Mouse (Mus musculus) stomach, embryonic 16.5 days (tissue): ENCODE results near the gene Satb1. TPM values are rescaled to one million over a fixed set of nuclear protein-coding genes. Genes with fewer than 3 reads are reported as not detected.

Source experiments
- ATAC-seq: fragments of 200-750 bp; cut with Nextera tagmentation; 2 replicates; pipeline ENCODE4 v1.8.0; 2017; ENCODE audit warnings: moderate number of reproducible peaks, moderate TSS enrichment; ENCODE audit not compliant: insufficient read depth, low FRiP score
- H3K27ac ChIP-seq: fragments of 300-500 bp; sonication (generic); 2 replicates; pipeline ENCODE4 v1.5.1; 2014; ENCODE audit warnings: low read length
- H3K27me3 ChIP-seq: fragments of 300-500 bp; sonication (generic); 2 replicates; pipeline ENCODE4 v1.6.1; 2014; ENCODE audit warnings: low read length, control low read depth, mixed read lengths; ENCODE audit not compliant: control insufficient read depth, insufficient read depth
- H3K36me3 ChIP-seq: fragments of 300-500 bp; sonication (generic); 2 replicates; pipeline ENCODE4 v1.6.1; 2014; ENCODE audit warnings: low read length; ENCODE audit not compliant: control insufficient read depth, insufficient read depth
- H3K4me1 ChIP-seq: fragments of 300-500 bp; sonication (generic); 2 replicates; pipeline ENCODE4 v1.6.1; 2014; ENCODE audit warnings: low read length, control low read depth, mixed read lengths; ENCODE audit not compliant: control insufficient read depth, insufficient read depth
- H3K4me2 ChIP-seq: fragments of 300-500 bp; sonication (generic); 2 replicates; pipeline ENCODE4 v1.6.1; 2014; ENCODE audit warnings: low read depth, low read length, mixed read lengths
- H3K4me3 ChIP-seq: fragments of 300-500 bp; sonication (generic); replicated peaks from 2 replicates; pipeline ENCODE4 v1.5.1; 2014; ENCODE audit warnings: mild to moderate bottlenecking, low read length
- H3K9ac ChIP-seq: fragments of 300-500 bp; sonication (generic); 2 replicates; pipeline ENCODE4 v1.6.1; 2014; ENCODE audit warnings: low read length
- H3K9me3 ChIP-seq: fragments of 300-500 bp; sonication (generic); replicated peaks from 2 replicates; pipeline ENCODE4 v1.6.1; 2016; ENCODE audit warnings: low read length, control low read depth; ENCODE audit not compliant: control insufficient read depth
- WGBS: fragments of 180-500 bp; shearing (Covaris S2); extraction: QIAGEN DNeasy Blood & Tissue Kit; methylation state at CpG from one replicate; pipeline ENCODE4 v1.1.7; 2014; 5-methylcytosine and 5-hydroxymethylcytosine counted together
- polyA plus RNA-seq: library from polyadenylated mRNA; unstranded; fragments of >200 nt; fragmentation: Nextera tagmentation; extraction: Ambion mirVana; gene quantifications from 2 replicates; pipeline ENCODE4 v1.2.1, GENCODE M21; 2015

The Satb1 gene
- polyA plus RNA-seq, 1 experiment from 2014 or later: 5.0 TPM

DNA sequence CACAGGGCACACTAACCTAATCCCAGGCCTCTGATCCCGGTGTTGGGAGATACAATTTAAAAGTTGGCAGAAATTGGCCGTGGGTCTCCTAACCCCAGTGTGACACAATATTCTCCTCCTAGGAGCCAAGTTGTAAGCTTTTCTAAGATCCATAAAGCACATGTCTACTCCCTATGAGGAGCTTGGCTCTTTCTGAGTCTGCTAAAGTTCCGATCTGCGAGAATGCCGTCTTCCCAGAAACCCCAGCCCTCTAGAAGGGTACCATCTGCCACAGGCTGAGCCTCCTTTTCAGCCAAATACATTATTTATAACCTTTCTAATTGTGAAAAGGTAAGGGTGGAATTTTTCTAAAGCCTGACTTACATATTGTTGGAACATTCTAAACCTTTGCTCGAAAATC lies 43.3 kb downstream of the Satb1 start:
- Histone ChIP-seq H3K4me1 (peaks cover 10% of the 10 kb centered on the region; the same call in 1 of the 2 replicates), H3K36me3 (no peaks in the 10 kb centered on the region), H3K9ac (no peak overlapping the region), H3K4me2 (no peak overlapping the region), H3K4me3 (no peak overlapping the region), H3K9me3 (no peaks in the 10 kb centered on the region), H3K27ac (no peak overlapping the region), H3K27me3 (no peaks in the 10 kb centered on the region)
- no peak for ATAC-seq
- WGBS: 81% methylated on average over 6 of the region's 6 CpGs

GRCm38 (mm10) chr17:51789098-51789497 lies 44.0 kb downstream of the Satb1 start:
- Histone ChIP-seq H3K4me2 (no peak overlapping the region), H3K4me1 (peaks cover 10% of the 10 kb centered on the region; the same call in 1 of the 2 replicates), H3K36me3 (no peaks in the 10 kb centered on the region), H3K27me3 (no peaks in the 10 kb centered on the region), H3K9ac (no peak overlapping the region), H3K4me3 (no peak overlapping the region), H3K9me3 (no peaks in the 10 kb centered on the region), H3K27ac (no peak overlapping the region)
- WGBS: 95% methylated on average over 4 of the region's 4 CpGs
- no peak for ATAC-seq

DNA sequence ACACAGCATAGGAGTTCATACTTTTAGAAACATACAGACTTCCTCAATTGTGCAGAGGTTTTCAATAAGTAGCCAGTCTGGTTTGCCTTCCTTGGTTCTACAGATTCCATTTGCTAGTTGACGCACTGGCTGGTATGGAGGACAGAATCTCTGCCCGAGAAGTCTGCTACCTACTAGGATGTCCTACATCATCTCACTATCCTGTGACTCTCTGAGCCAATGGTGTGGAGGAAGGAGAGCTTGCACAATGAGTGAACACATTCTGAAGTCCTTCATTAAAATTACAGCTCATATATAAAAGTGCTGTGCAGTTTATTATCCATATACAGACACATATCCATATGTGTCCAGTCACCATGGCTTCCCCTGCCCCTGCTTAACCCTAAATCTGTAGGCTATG lies 45.1 kb downstream of the Satb1 start:
- H3K4me1 ChIP-seq: peaks cover 10% of the 10 kb centered on the region; the same call in 1 of the 2 replicates
- H3K27me3 ChIP-seq: no peaks in the 10 kb centered on the region
- H3K4me2 ChIP-seq: no peak overlapping the region
- whole genome bisulfite sequencing: 79% methylated on average over 2 of the region's 2 CpGs
- H3K27ac ChIP-seq: no peak overlapping the region
- no peak overlapping the region for H3K4me3 ChIP-seq
- no peaks in the 10 kb centered on the region for H3K9me3 ChIP-seq
- ATAC-seq: no peak
- H3K36me3 ChIP-seq: no peaks in the 10 kb centered on the region
- H3K9ac ChIP-seq: no peak overlapping the region

- Histone ChIP-seq H3K4me1 (peaks cover 10% of the 10 kb centered on the region; the same call in 1 of the 2 replicates), H3K9me3 (no peaks in the 10 kb centered on the region), H3K27me3 (no peaks in the 10 kb centered on the region), H3K4me2 (no peak overlapping the region), H3K4me3 (no peak overlapping the region), H3K9ac (no peak overlapping the region), H3K36me3 (no peaks in the 10 kb centered on the region), H3K27ac (no peak overlapping the region)
- 76% methylated on average over 2 of the region's 2 CpGs for WGBS
- ATAC-seq: no peak
Measured at GRCm38 (mm10) chr17:51786050-51786449, 47.0 kb downstream of the Satb1 start.

- 77% methylated on average over 9 of the region's 9 CpGs for WGBS
- no peak overlapping the region for H3K4me3 ChIP-seq
- no peak for ATAC-seq
- no peak overlapping the region for H3K9ac ChIP-seq
- no peaks in the 10 kb centered on the region for H3K9me3 ChIP-seq
- peaks cover 7% of the 10 kb centered on the region; the same call in 1 of the 2 replicates for H3K4me1 ChIP-seq
- H3K4me2 ChIP-seq: no peak overlapping the region
- H3K27me3 ChIP-seq: no peaks in the 10 kb centered on the region
- H3K27ac ChIP-seq: no peak overlapping the region
- no peaks in the 10 kb centered on the region for H3K36me3 ChIP-seq
Measured at GRCm38 (mm10) chr17:51784935-51785334, 48.2 kb downstream of the Satb1 start.

DNA sequence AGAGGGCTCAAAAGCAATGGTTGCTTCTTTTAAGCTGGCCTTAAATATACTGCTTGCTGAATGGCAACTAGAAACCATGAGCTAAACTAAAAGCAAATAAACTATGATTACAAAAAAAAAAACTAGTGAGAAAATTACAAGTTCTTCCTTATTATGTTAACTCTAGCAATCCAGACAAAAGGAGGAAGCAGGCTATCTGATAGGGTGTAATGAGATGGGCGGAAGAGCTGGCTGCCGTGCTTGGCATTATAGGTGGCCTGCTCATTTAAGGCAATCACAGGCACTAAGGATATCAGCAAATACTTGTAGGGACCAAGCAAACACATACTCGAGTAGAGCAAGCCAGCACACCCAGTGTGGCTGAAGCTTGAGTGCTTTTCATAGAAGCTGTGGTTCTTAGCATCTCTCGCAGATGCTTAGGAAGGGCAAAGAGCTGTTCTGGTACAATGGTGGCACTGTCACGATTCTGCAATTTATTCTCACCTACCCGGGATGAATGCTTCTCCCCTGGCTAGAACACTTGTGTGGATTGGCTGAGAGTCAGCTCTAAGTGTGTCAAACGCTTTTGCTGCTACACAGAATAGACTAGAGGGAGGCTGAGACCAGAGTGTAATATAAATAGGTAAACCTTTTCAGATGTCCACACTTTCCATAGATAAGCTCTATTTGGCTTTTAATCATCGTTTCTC lies 49.4 kb downstream of the Satb1 start:
- Histone ChIP-seq H3K4me3 (no peak overlapping the region), H3K9ac (no peak overlapping the region), H3K27me3 (no peaks in the 10 kb centered on the region), H3K36me3 (no peaks in the 10 kb centered on the region), H3K9me3 (no peaks in the 10 kb centered on the region), H3K27ac (no peak overlapping the region), H3K4me2 (no peak overlapping the region), H3K4me1 (no peaks in the 10 kb centered on the region)
- WGBS: 81% methylated on average over 8 of the region's 8 CpGs
- ATAC-seq: no peak

- no peak overlapping the region for H3K9ac ChIP-seq
- no peaks in the 10 kb centered on the region for H3K9me3 ChIP-seq
- H3K4me1 ChIP-seq: no peaks in the 10 kb centered on the region
- no peaks in the 10 kb centered on the region for H3K36me3 ChIP-seq
- no peak overlapping the region for H3K4me3 ChIP-seq
- no peak for ATAC-seq
- no peak overlapping the region for H3K27ac ChIP-seq
- H3K27me3 ChIP-seq: no peaks in the 10 kb centered on the region
- 91% methylated on average over 11 of the region's 11 CpGs for WGBS
- no peak overlapping the region for H3K4me2 ChIP-seq
Measured at GRCm38 (mm10) chr17:51780036-51780435, 53.1 kb downstream of the Satb1 start.

DNA sequence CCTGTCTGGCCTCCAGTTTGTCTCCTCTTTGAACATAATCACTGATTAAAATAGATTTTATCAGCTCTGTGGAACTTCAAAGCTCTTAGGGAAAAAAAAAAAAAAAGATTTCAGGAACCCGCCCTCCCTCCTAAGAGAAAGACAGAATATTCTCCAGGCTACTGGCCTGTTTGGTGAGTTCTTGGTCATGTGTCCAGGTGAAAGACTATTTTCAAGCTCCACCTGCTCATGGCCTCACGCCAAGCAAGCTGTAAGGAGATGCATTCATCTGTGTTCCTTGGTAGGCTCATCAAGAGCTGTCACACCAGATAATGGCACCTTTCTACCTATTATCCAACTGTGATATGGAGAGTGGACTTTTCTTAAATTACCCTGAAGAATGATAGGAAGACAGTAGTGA lies 54.1 kb downstream of the Satb1 start:
- Histone ChIP-seq H3K4me2 (no peak overlapping the region), H3K27ac (no peak overlapping the region), H3K4me1 (no peaks in the 10 kb centered on the region), H3K9ac (no peak overlapping the region), H3K4me3 (no peak overlapping the region), H3K9me3 (no peaks in the 10 kb centered on the region), H3K27me3 (no peaks in the 10 kb centered on the region), H3K36me3 (no peaks in the 10 kb centered on the region)
- 77% methylated on average over 2 of the region's 2 CpGs for WGBS
- ATAC-seq: no peak

GRCm38 (mm10) chr17:51777813-51778212 lies 55.3 kb downstream of the Satb1 start:
- H3K27me3 ChIP-seq: no peaks in the 10 kb centered on the region
- WGBS: 48% methylated on average over 1 of the region's 1 CpGs

More at GRCm38 (mm10) chr17:51777813-51778212, 55.3 kb downstream of the Satb1 start:
- Histone ChIP-seq H3K36me3 (no peaks in the 10 kb centered on the region), H3K4me3 (no peak overlapping the region), H3K9ac (no peak overlapping the region), H3K4me1 (no peaks in the 10 kb centered on the region), H3K4me2 (no peak overlapping the region), H3K27ac (no peak overlapping the region), H3K9me3 (no peaks in the 10 kb centered on the region)
- no peak for ATAC-seq
